Mouse (Mus musculus) cerebellum, adult 11 months (tissue): ENCODE results near the gene Cluap1.
"Not testable (repeated sequence)": the region's sequence is repeated elsewhere in the genome, so short reads cannot be mapped to it uniquely, and the experiment has no call there.

Experiments
- DNase-seq: peaks from one replicate; pipeline ENCODE4 v3.0.0; 2022

The Cluap1 gene

DNA sequence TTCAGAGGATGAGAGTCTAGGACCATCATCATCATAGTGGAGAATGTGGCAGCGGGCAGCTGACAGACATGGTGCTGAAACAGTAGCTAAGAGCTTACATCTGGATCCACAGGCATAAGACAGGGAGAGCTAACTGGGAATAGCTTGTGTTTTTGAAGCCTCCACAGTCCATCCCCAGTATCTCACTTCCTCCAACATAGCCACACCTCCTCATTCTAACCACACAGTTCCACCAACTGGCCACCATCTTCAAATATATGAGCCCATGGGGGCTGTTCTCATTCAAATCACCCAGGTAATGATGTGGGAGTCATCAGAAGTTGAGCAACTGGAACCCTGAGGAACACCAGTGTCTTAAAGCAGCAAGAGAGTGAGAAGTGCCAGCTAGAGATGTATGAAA, 42.5 kb downstream of the Cluap1 start:
- no peak for DNase-seq

DNA sequence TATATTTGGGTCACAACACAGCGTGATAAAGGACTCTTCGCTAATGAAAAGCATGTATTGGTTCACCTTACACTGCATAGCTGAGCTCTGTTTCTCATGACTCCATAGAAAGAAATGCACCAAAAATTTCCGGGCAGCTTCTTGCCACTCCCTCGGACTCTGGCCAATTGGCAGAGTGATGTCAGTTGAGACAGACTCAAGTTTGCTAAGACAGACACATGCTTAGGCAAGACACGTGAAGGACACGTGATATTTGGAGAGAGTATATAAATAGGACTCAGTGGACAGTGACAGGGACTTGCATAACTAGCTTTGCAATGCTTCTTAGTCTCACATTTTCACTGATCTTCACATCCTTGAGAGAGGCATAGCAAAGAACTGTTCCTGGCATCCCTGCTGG, 47.8 kb downstream of the Cluap1 start:
- peak; percentile 49 for DNase-seq

DNA sequence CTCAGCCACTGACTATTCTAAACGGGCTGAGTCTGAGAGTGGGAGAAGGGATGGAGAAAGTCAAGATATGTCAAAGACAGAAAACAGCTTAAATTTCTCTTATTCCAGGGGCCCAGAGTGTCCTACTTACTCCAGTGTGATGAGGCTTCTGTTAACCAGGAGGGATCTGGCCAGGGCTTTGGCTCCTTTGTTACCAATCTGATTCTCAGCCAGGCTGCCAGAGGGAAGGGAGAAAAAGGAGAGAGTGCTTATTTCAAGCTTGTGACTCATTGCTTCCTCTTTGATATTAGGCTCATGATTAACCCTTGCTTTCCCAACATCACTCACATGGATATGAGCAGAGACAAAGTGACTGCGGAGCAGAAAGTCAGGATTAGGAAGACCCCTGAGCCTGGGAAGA, 50.7 kb downstream of the Cluap1 start:
- DNase-seq: peak; percentile 35

DNA sequence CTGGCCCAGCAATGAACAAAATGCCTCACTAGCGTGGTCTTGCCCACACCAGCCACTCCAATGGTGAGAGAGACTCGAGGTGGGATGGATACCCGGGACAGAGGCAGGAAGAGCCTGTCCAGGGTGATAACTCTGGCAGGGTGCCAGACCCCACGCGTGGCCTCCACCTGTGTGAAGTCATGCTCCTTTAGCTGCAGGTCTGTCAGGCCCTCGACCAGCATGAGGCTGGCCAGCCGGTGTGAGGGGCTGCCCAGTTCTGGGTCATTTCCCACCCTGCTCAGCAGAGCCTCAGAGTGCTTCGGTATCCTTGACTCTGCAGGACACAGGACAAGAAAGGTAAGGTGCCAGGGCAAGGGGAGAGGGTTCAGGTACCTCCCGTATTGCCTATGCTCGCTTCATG, 56.4 kb downstream of the Cluap1 start:
- peak; percentile 29 for DNase-seq

DNA sequence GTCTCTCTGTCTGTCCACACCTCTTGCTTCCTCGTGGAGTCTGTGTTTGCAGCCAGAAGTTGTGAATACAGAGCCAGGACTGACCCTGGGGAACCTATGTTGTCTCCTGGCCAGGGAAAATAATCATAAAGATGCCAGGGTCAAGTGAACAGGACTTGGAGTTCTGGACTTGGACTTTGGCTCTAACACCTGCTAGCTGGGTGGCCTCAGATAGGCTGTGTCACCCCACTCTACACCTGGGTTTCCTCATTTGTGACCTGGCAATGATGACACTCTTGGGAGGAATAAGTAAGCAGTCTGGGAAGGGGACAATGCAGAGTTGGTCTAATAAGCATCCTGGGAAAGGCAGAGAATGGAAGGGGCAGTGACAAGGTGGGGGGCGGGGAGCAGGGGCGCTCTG, 56.9 kb downstream of the Cluap1 start:
- DNase-seq: no peak

DNA sequence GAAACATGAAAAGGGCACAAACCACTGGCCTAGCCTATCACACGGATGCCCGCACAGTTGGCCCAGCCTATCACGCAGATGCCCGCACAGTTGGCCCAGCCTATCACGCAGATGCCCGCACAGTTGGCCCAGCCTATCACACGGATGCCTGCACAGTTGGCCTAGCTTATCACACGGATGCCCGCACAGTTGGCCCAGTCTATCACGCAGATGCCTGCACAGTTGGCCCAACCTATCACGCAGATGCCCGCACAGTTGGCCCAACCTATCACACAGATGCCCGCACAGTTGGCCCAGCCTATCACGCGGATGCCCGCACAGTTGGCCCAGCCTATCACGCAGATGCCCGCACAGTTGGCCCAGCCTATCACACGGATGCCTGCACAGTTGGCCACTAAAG, 65.9 kb downstream of the Cluap1 start:
- DNase-seq: not testable (repeated sequence)

DNA sequence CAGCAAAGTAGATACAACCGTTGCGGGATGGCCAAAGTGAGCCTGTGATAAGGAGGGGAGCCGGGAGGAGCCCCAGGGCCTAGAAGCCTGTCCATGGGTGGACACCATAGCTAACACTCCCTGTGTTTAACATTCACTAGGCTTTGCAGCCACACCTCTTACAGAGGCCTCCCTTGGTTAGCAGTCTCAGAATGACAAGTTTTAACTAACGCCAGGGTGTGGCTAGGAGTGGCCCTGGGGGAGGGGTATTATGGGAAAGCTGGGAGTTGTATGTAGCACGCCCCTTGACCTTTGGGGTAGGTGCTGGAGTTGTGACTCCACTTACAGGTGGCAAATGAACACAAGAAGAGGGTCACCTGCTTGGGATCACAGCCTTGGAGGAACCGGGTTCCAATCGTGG, 67.1 kb downstream of the Cluap1 start:
- DNase-seq: no peak

DNA sequence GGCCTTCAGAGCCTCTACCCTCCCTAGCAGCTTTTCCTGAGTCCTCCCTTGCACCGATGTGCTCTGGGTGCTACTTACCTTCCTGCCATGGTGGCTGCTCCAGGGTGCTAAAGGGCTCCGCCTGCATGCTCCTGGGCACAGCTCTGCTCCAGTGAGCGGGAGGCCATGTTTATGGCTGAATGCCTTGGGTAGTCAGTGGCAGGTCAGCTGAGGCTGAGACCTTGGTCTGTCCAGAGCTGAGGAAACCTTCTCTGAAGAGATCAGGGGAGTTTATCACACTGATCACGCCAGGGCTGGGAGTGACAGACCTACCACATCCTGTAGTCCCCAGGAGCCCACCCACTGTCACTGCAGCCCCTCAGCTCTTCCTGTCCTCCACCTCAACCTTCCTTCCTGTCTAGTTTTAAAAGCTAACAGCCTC, 67.7 kb downstream of the Cluap1 start, which contains the start of gene Nlrc3:
Gene Nlrc3, minus strand, starts transcription at position 382 of the 421 bp plus-strand sequence.
- no peak for DNase-seq

DNA sequence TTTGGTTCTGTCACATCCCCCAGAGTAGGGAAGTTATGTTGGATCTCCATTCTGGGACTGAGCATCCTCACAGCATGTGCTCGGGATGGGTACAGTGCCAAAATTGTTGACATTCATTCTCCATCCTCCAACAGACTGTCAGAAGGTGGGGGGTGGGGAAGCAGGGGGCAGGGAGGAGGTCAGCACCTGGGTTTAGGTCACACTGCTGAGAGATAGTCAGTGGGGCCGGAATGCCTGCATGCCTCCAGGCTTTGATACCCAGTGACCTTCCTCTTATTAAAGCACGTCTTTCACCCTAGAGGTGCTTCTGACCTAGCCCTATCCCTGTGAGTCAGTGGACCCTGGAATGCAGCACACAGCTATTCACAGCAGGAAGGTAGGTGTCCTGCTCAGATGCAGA, 68.1 kb downstream of the Cluap1 start:
- no peak for DNase-seq

DNA sequence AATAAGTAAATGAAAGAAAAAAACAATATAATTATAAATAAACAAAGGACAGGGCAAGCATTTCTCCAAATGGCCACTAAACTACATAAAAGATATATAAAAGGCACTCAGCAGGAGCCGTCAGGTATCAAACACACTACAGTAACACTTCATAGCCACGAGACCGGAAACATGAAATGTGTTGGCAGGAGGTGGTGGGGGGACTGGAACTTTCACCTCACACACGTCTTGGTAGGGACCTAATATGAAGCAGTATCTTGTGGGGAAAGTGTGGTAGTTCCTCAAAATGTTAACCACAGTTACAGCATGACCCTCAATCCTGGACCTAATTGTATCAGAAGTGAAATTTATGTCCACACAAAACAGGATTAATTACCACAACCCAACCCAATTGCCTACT, 73.6 kb downstream of the Cluap1 start:
- no peak for DNase-seq

DNA sequence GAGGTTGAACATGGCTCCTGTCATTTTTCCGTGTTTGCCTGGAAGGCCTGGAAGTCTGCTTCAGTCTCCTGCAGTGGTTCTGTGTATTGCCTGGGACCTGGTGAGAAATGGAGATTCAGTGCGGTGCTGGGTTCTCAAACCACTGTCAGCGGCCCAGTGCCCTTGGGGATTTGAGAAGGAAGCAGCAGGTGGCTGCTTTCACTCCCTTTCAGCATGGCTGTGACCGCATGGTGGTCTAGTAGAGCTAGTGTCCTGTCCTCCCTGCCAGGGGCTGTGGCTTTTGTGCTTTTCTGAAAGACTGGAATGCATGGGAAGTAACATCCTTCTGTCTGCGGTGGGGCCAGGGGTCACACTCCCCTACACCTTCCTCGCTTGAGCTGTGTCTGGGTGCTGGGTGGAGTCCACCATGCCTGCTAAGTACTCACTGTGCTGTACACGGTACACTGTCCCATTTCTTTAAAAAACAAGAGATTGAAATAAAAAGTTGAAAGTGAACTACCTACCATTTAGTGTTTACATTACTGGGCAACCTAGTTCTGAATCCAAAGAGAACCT, 74.6 kb downstream of the Cluap1 start:
- DNase-seq: no peak

DNA sequence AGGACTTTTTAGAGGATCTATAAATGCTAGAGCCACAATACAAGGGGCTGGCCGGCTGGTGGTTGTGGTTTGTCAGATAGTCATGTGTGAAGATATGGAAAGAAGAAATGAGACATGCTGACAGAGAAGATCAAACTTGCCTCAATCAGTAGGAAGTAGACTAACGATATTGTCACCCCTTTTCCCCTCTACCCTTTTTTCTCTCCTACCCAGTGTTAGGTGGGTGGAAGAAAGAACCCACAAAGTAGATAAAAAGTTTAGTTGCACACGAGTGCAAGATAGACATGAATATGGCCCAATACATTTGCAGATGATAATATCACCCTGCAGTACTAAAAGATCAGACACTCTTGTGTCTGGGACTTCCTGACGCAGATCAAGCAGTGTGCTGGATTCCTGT, 79.8 kb downstream of the Cluap1 start:
- DNase-seq: no peak
